Mouse (Mus musculus): Measurements from ENCODE around the gene Eme2. TPM values are rescaled to one million over a fixed set of nuclear protein-coding genes. Genes with fewer than 3 reads are reported as not detected.
"Not testable (repeated sequence)": the region's sequence is repeated elsewhere in the genome, so short reads cannot be mapped to it uniquely, and the experiment has no call there.

Eme2 gene
- total RNA-seq (2014; rRNA removed) = 19.5 and 20.5 TPM in 2 replicates
- polyA plus RNA-seq (2012; rRNA removed) = 21.0 and 31.2 TPM in 2 replicates

- Histone ChIP-seq H3K79me2 (ENCODE audit: control insufficient read depth, insufficient read depth, low read length) (peaks cover 17% of the 10 kb centered on the region; the same call in 1 of the 2 replicates), H3K36me3 (ENCODE audit: control insufficient read depth, insufficient read depth, low read length) (peaks cover 4% of the 10 kb centered on the region; the same call in 1 of the 2 replicates), H3K4me1 (ENCODE audit: control insufficient read depth, insufficient read depth, low read length) (peaks cover 20% of the 10 kb centered on the region), H3K9ac (ENCODE audit: low read depth, low read length) (peak within 1 kb of the TSS; percentile 90), H3K27ac (replicated peaks; ENCODE audit: insufficient read depth, low read depth, low read length) (peak within 1 kb of the TSS; percentile 73), H3K27me3 (ENCODE audit: control insufficient read depth, insufficient read depth, low read length) (no peaks in the 10 kb centered on the region), H3K4me3 (ENCODE audit: insufficient read depth, low read depth, low read length) (peak within 1 kb of the TSS; percentile 74)
- peak; percentile 65; the same call in 1 of the 2 replicates for TF ChIP-seq POLR2A (IDR thresholded peaks at IDR 0.05; ENCODE audit: extremely low read depth, insufficient read depth, low read length)
- TF ChIP-seq CTCF (IDR thresholded peaks at IDR 0.05; ENCODE audit: low read depth, low read length) = no peak
- WGBS = under 1% methylated on average over 62 of the region's 62 CpGs
- DNase-seq (ENCODE audit: extremely low read depth, low read depth, low spot score) = peak; percentile 84
These were observed at the start of gene Eme2, which contains the start of gene Mrps34 for GRCm38 (mm10) chr17:24894995-24895547. Eme2 (minus strand) TSS chr17:24895087. Mrps34 (plus strand) TSS chr17:24895116.

GRCm38 (mm10) chr17:24943589-24943988 lies 48.7 kb upstream of the Eme2 start:
- H3K36me3 ChIP-seq (ENCODE audit: control insufficient read depth, insufficient read depth, low read length) = peaks cover 20% of the 10 kb centered on the region
- not testable (repeated sequence) for H3K9ac ChIP-seq (ENCODE audit: low read depth, low read length); H3K4me3 ChIP-seq (ENCODE audit: insufficient read depth, low read depth, low read length); DNase-seq (ENCODE audit: extremely low read depth, low read depth, low spot score); H3K27ac ChIP-seq (replicated peaks; ENCODE audit: insufficient read depth, low read depth, low read length); H3K79me2 ChIP-seq (ENCODE audit: control insufficient read depth, insufficient read depth, low read length); H3K27me3 ChIP-seq (ENCODE audit: control insufficient read depth, insufficient read depth, low read length); H3K4me1 ChIP-seq (ENCODE audit: control insufficient read depth, insufficient read depth, low read length)
- WGBS = 79% methylated on average over 1 of the region's 1 CpGs

GRCm38 (mm10) chr17:24943036-24943435 lies 48.1 kb upstream of the Eme2 start:
- TF ChIP-seq POLR2A (IDR thresholded peaks at IDR 0.05; ENCODE audit: extremely low read depth, insufficient read depth, low read length) (no peak), CTCF (IDR thresholded peaks at IDR 0.05; ENCODE audit: low read depth, low read length) (no peak)
- WGBS = 88% methylated on average over 7 of the region's 7 CpGs
- Histone ChIP-seq H3K9ac (ENCODE audit: low read depth, low read length) (no peak overlapping the region), H3K36me3 (ENCODE audit: control insufficient read depth, insufficient read depth, low read length) (peaks cover 17% of the 10 kb centered on the region), H3K27me3 (ENCODE audit: control insufficient read depth, insufficient read depth, low read length) (no peaks in the 10 kb centered on the region), H3K4me3 (ENCODE audit: insufficient read depth, low read depth, low read length) (no peak overlapping the region), H3K4me1 (ENCODE audit: control insufficient read depth, insufficient read depth, low read length) (no peaks in the 10 kb centered on the region), H3K79me2 (ENCODE audit: control insufficient read depth, insufficient read depth, low read length) (no peaks in the 10 kb centered on the region), H3K27ac (replicated peaks; ENCODE audit: insufficient read depth, low read depth, low read length) (no peak overlapping the region)
- DNase-seq (ENCODE audit: extremely low read depth, low read depth, low spot score) = no peak

- not testable (repeated sequence) for H3K27me3 ChIP-seq (ENCODE audit: control insufficient read depth, insufficient read depth, low read length); H3K79me2 ChIP-seq (ENCODE audit: control insufficient read depth, insufficient read depth, low read length); H3K27ac ChIP-seq (replicated peaks; ENCODE audit: insufficient read depth, low read depth, low read length); H3K9ac ChIP-seq (ENCODE audit: low read depth, low read length); H3K4me1 ChIP-seq (ENCODE audit: control insufficient read depth, insufficient read depth, low read length); H3K4me3 ChIP-seq (ENCODE audit: insufficient read depth, low read depth, low read length)
- TF ChIP-seq CTCF (IDR thresholded peaks at IDR 0.05; ENCODE audit: low read depth, low read length) = peak; percentile 66
- peak; percentile 21 for DNase-seq (ENCODE audit: extremely low read depth, low read depth, low spot score)
- peaks cover 14% of the 10 kb centered on the region for H3K36me3 ChIP-seq (ENCODE audit: control insufficient read depth, insufficient read depth, low read length)
- WGBS = 1% methylated on average over 2 of the region's 2 CpGs
These were observed 47.6 kb upstream of the Eme2 start for GRCm38 (mm10) chr17:24942453-24942852.

- no peak for DNase-seq (ENCODE audit: extremely low read depth, low read depth, low spot score)
- 42% methylated on average over 6 of the region's 6 CpGs for WGBS
- Histone ChIP-seq H3K79me2 (ENCODE audit: control insufficient read depth, insufficient read depth, low read length) (peaks cover 15% of the 10 kb centered on the region), H3K36me3 (ENCODE audit: control insufficient read depth, insufficient read depth, low read length) (no peaks in the 10 kb centered on the region), H3K27me3 (ENCODE audit: control insufficient read depth, insufficient read depth, low read length) (no peaks in the 10 kb centered on the region), H3K27ac (replicated peaks; ENCODE audit: insufficient read depth, low read depth, low read length) (peak overlapping the region; percentile 64), H3K4me1 (ENCODE audit: control insufficient read depth, insufficient read depth, low read length) (peaks cover 4% of the 10 kb centered on the region), H3K9ac (ENCODE audit: low read depth, low read length) (peak overlapping the region; percentile 64), H3K4me3 (ENCODE audit: insufficient read depth, low read depth, low read length) (peak overlapping the region; percentile 31; the same call in 1 of the 2 replicates)
- no peak for TF ChIP-seq CTCF (IDR thresholded peaks at IDR 0.05; ENCODE audit: low read depth, low read length)
- no peak for TF ChIP-seq POLR2A (IDR thresholded peaks at IDR 0.05; ENCODE audit: extremely low read depth, insufficient read depth, low read length)
These were observed 42.4 kb upstream of the Eme2 start for GRCm38 (mm10) chr17:24937266-24937665.
